Mouse (Mus musculus): Measurements from ENCODE around the gene Kat2b. TPM values are rescaled to one million over a fixed set of nuclear protein-coding genes. Genes with fewer than 3 reads are reported as not detected.

Kat2b gene
- polyA plus RNA-seq, 1 experiment from 2014 or later, result 5.0 TPM

DNA sequence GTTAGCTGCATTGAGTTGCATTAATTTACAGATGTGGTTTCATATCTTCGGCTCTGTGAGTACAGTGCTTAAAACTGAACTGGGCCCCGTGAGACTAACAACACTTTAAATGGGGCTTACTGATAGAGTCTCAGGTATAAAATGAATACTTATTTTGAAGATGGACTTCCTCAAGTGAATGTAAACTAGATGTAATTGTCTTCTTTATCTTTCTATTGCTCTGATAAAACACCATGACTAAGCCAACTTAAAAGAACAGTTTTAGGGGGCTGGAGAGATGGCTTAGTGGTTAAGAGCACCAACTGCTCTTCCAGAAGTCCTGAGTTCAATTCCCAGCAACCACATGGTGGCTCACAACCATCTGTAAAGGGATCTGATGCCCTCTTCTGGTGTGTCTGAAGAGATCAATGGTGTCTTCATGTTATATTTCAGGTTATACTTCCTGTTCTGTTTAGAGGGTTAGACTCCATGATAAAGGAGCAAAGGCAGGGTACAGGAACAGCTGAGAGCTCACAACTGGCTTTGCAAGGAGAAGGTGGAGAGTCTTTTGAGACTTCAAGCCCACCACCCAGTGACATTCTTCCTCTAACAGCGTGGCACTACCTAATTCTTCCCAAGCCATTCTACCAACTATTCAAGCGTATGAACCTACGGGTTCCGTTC lies 50.8 kb downstream of the Kat2b start:
- Histone ChIP-seq H3K9ac (replicated peaks) (no peak overlapping the region), H3K36me3 (peaks cover 17% of the 10 kb centered on the region), H3K9me3 (no peaks in the 10 kb centered on the region), H3K4me2 (replicated peaks) (no peak overlapping the region), H3K27me3 (no peaks in the 10 kb centered on the region), H3K4me3 (replicated peaks) (no peak overlapping the region), H3K27ac (no peak overlapping the region), H3K4me1 (replicated peaks) (no peaks in the 10 kb centered on the region)
- ATAC-seq, result no peak
- 97% methylated on average over 6 of the region's 6 CpGs for WGBS

DNA sequence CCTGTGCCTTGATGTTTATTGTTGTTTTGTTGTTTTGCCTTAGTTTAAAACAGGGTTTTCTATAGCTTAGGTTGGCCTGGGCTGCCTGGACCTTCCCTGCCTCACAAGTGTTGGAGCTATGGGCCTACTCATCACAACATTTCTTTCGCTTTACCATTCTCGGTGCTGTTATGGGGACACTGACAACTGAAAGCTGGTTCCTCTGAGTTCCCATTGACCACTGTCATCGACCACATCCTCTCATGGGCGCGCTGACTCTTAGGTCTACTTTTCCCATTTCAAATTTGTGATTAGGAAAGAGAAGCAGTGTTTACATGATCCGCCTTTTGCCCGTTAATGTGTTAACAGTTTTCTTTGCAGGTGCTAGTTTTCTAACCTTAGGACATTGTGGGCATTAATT lies 51.7 kb downstream of the Kat2b start:
- no peak overlapping the region for H3K4me2 ChIP-seq (replicated peaks)
- peaks cover 14% of the 10 kb centered on the region for H3K36me3 ChIP-seq
- 96% methylated on average over 7 of the region's 7 CpGs for whole genome bisulfite sequencing
- no peaks in the 10 kb centered on the region for H3K9me3 ChIP-seq
- no peaks in the 10 kb centered on the region for H3K27me3 ChIP-seq
- ATAC-seq, result no peak
- H3K27ac ChIP-seq, result no peak overlapping the region
- no peak overlapping the region for H3K4me3 ChIP-seq (replicated peaks)
- H3K9ac ChIP-seq (replicated peaks), result no peak overlapping the region
- no peaks in the 10 kb centered on the region for H3K4me1 ChIP-seq (replicated peaks)

DNA sequence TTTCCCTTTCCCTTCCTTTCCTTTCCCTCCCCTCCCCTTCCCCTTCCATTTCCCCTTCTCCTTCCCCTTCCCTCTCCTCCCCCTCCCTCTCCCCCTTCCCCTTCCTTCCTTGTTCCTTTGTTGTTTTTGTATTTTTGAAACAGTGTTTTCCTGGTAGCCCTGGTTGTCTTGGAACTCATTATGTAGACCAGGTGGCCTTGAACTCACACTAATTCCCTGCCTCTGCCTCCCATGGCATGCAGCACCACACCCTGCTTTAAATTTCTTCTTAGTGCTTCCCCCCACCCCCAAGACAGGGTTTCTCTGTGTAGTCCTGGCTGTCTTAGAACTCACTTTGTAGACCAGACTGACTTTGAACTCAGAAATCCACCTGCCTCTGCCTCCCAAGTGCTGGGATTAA lies 52.7 kb downstream of the Kat2b start:
- H3K9me3 ChIP-seq, result no peaks in the 10 kb centered on the region
- H3K4me1 ChIP-seq (replicated peaks), result no peaks in the 10 kb centered on the region
- H3K27me3 ChIP-seq, result no peaks in the 10 kb centered on the region
- H3K4me3 ChIP-seq (replicated peaks), result no peak overlapping the region
- peaks cover 10% of the 10 kb centered on the region for H3K36me3 ChIP-seq
- no peak for ATAC-seq
- H3K4me2 ChIP-seq (replicated peaks), result no peak overlapping the region
- no peak overlapping the region for H3K9ac ChIP-seq (replicated peaks)
- no peak overlapping the region for H3K27ac ChIP-seq

DNA sequence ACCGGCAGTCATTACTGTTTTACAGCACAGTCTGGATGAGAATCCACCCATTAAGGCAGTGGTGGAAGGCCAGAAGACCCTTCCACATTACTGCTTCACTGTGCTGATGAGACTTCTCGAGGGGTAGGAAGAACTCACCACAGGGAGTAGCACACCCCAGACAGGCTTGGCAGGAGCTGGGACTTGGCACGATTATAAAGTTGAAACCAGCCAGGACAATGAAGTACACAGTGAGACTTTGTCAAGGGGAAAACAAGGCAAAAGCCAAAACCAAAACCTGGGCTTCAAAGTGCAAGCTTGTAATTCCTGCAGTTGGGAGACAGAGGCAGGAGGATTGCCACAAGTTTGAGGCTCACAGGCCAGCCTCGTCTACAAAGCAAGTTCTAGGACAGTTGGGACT lies 54.0 kb downstream of the Kat2b start:
- Histone ChIP-seq H3K27me3 (no peaks in the 10 kb centered on the region), H3K4me2 (replicated peaks) (no peak overlapping the region), H3K36me3 (peaks cover 14% of the 10 kb centered on the region), H3K9ac (replicated peaks) (no peak overlapping the region), H3K27ac (no peak overlapping the region), H3K4me3 (replicated peaks) (no peak overlapping the region), H3K4me1 (replicated peaks) (no peaks in the 10 kb centered on the region), H3K9me3 (no peaks in the 10 kb centered on the region)
- no peak for ATAC-seq
- 85% methylated on average over 4 of the region's 4 CpGs for WGBS

- H3K4me2 ChIP-seq (replicated peaks), result no peak overlapping the region
- no peaks in the 10 kb centered on the region for H3K4me1 ChIP-seq (replicated peaks)
- no peak overlapping the region for H3K4me3 ChIP-seq (replicated peaks)
- peaks cover 19% of the 10 kb centered on the region for H3K36me3 ChIP-seq
- no peaks in the 10 kb centered on the region for H3K9me3 ChIP-seq
- no peak for ATAC-seq
- 81% methylated on average over 3 of the region's 3 CpGs for WGBS
- no peak overlapping the region for H3K9ac ChIP-seq (replicated peaks)
- H3K27me3 ChIP-seq, result no peaks in the 10 kb centered on the region
- no peak overlapping the region for H3K27ac ChIP-seq
These were observed 55.5 kb downstream of the Kat2b start for GRCm38 (mm10) chr17:53622125-53622524.

GRCm38 (mm10) chr17:53623762-53624161 lies 57.1 kb downstream of the Kat2b start:
- Histone ChIP-seq H3K36me3 (peaks cover 19% of the 10 kb centered on the region), H3K4me3 (replicated peaks) (no peak overlapping the region), H3K9me3 (no peaks in the 10 kb centered on the region), H3K4me2 (replicated peaks) (no peak overlapping the region), H3K9ac (replicated peaks) (no peak overlapping the region), H3K27ac (no peak overlapping the region), H3K27me3 (no peaks in the 10 kb centered on the region), H3K4me1 (replicated peaks) (no peaks in the 10 kb centered on the region)
- WGBS, result 92% methylated on average over 9 of the region's 9 CpGs
- ATAC-seq, result no peak

- no peak for ATAC-seq
- Histone ChIP-seq H3K4me2 (replicated peaks) (no peak overlapping the region), H3K9me3 (no peaks in the 10 kb centered on the region), H3K4me1 (replicated peaks) (no peaks in the 10 kb centered on the region), H3K4me3 (replicated peaks) (no peak overlapping the region), H3K9ac (replicated peaks) (no peak overlapping the region), H3K36me3 (peaks cover 14% of the 10 kb centered on the region), H3K27me3 (no peaks in the 10 kb centered on the region), H3K27ac (no peak overlapping the region)
- WGBS, result 82% methylated on average over 3 of the region's 3 CpGs
These were observed 59.5 kb downstream of the Kat2b start for GRCm38 (mm10) chr17:53626160-53626559.

GRCm38 (mm10) chr17:53627497-53627896 lies 60.8 kb downstream of the Kat2b start:
- 91% methylated on average over 4 of the region's 4 CpGs for WGBS
- H3K9ac ChIP-seq (replicated peaks), result no peak overlapping the region
- peaks cover 18% of the 10 kb centered on the region for H3K36me3 ChIP-seq
- no peak for ATAC-seq
- H3K4me1 ChIP-seq (replicated peaks), result no peaks in the 10 kb centered on the region
- H3K4me3 ChIP-seq (replicated peaks), result no peak overlapping the region
- H3K27ac ChIP-seq, result no peak overlapping the region
- no peaks in the 10 kb centered on the region for H3K9me3 ChIP-seq
- no peaks in the 10 kb centered on the region for H3K27me3 ChIP-seq
- no peak overlapping the region for H3K4me2 ChIP-seq (replicated peaks)

DNA sequence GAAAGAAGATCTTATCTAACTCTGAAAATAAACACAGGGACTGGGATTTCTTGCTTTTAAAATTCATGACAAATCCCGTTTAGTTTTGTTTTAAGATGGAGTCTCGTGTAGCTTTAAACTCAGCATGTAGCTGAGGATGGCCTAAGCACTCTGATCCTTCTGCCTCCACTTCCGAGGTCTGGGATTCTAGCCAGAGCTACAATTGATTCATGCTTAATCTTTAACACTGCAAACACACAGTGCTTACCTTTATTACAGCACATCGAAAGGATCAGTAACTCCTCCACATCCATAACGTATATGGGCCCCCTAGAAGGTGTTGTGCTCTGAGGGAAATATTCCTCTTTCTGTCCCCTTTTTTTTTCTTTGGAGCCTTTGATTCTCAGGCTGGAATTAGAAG lies 61.5 kb downstream of the Kat2b start:
- Histone ChIP-seq H3K27me3 (no peaks in the 10 kb centered on the region), H3K9me3 (no peaks in the 10 kb centered on the region), H3K4me1 (replicated peaks) (no peaks in the 10 kb centered on the region), H3K27ac (no peak overlapping the region), H3K9ac (replicated peaks) (no peak overlapping the region), H3K4me2 (replicated peaks) (no peak overlapping the region), H3K36me3 (peaks cover 24% of the 10 kb centered on the region), H3K4me3 (replicated peaks) (no peak overlapping the region)
- 74% methylated on average over 5 of the region's 5 CpGs for WGBS
- ATAC-seq, result no peak

GRCm38 (mm10) chr17:53631344-53631743 lies 64.7 kb downstream of the Kat2b start:
- peaks cover 26% of the 10 kb centered on the region for H3K36me3 ChIP-seq
- H3K27ac ChIP-seq, result no peak overlapping the region
- no peak overlapping the region for H3K9ac ChIP-seq (replicated peaks)
- H3K4me1 ChIP-seq (replicated peaks), result no peaks in the 10 kb centered on the region
- H3K9me3 ChIP-seq, result no peaks in the 10 kb centered on the region
- no peak overlapping the region for H3K4me3 ChIP-seq (replicated peaks)
- no peak for ATAC-seq
- H3K4me2 ChIP-seq (replicated peaks), result no peak overlapping the region
- H3K27me3 ChIP-seq, result no peaks in the 10 kb centered on the region

DNA sequence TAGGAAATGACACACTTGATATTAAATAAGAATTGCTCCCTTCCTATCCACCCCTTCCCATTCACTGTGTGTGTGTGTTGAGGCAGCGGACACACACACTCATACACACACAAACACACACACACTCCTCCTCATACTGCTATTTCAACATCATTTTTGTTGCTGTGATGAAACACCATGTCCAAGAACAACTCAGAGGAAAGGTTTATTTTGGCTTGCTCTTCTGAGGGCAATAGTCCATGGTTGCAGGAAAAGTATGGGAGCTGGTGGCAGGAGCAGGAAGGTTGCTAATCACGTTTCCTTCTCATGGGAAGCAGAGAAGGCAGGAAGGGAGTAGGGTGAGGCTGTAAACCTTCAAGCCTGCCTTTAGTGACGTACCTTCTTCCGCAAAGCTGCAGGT lies 76.7 kb downstream of the Kat2b start:
- peaks cover 67% of the 10 kb centered on the region for H3K36me3 ChIP-seq
- H3K4me2 ChIP-seq (replicated peaks), result no peak overlapping the region
- no peak overlapping the region for H3K9ac ChIP-seq (replicated peaks)
- no peaks in the 10 kb centered on the region for H3K27me3 ChIP-seq
- no peak overlapping the region for H3K27ac ChIP-seq
- H3K9me3 ChIP-seq, result no peaks in the 10 kb centered on the region
- no peak overlapping the region for H3K4me3 ChIP-seq (replicated peaks)
- 89% methylated on average over 4 of the region's 4 CpGs for WGBS
- ATAC-seq, result no peak
- H3K4me1 ChIP-seq (replicated peaks), result no peaks in the 10 kb centered on the region

- no peak for ATAC-seq
- H3K27ac ChIP-seq, result no peak overlapping the region
These were observed 83.6 kb downstream of the Kat2b start for GRCm38 (mm10) chr17:53650251-53650661.

DNA sequence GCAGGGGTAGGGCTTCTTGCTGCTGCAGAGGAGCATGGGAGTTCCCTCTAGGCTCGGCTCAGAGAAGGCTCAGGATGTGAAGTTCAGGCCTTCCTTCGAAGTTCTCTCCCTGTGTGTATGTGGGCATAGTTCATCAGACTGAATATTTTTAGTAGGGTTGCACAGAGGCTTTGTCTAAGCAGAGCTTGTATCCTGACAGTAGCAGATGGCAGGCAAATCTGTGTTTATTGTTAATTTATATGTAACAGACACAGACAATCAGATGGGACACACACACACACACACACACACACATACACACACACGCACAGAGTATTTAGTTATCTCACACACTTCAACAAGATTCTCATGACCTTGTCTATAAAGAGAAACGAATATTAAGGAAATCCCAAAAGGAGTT lies 87.9 kb downstream of the Kat2b start:
- no peaks in the 10 kb centered on the region for H3K9me3 ChIP-seq
- no peak overlapping the region for H3K4me3 ChIP-seq (replicated peaks)
- H3K36me3 ChIP-seq, result peaks cover 39% of the 10 kb centered on the region
- H3K4me1 ChIP-seq (replicated peaks), result peaks cover 14% of the 10 kb centered on the region
- 91% methylated on average over 4 of the region's 4 CpGs for WGBS
- no peak overlapping the region for H3K4me2 ChIP-seq (replicated peaks)
- no peaks in the 10 kb centered on the region for H3K27me3 ChIP-seq
- H3K27ac ChIP-seq, result no peak overlapping the region
- no peak overlapping the region for H3K9ac ChIP-seq (replicated peaks)
- no peak for ATAC-seq

More at GRCm38 (mm10) chr17:53650251-53650661, 83.6 kb downstream of the Kat2b start:
- Histone ChIP-seq H3K27me3 (no peaks in the 10 kb centered on the region), H3K9me3 (no peaks in the 10 kb centered on the region), H3K4me1 (replicated peaks) (peaks cover 4% of the 10 kb centered on the region; the same call in 1 of the 2 replicates), H3K4me2 (replicated peaks) (no peak overlapping the region), H3K9ac (replicated peaks) (no peak overlapping the region), H3K36me3 (peaks cover 44% of the 10 kb centered on the region), H3K4me3 (replicated peaks) (no peak overlapping the region)
- 75% methylated on average over 2 of the region's 2 CpGs for WGBS

Data from midbrain, embryonic 13.5 days (tissue).